Mouse (Mus musculus): Measurements from ENCODE around the gene Zfp758. TPM values are rescaled to one million over a fixed set of nuclear protein-coding genes. Genes with fewer than 3 reads are reported as not detected.

The Zfp758 gene
- polyA plus RNA-seq, 1 experiment from 2014 or later = 4.9 TPM

DNA sequence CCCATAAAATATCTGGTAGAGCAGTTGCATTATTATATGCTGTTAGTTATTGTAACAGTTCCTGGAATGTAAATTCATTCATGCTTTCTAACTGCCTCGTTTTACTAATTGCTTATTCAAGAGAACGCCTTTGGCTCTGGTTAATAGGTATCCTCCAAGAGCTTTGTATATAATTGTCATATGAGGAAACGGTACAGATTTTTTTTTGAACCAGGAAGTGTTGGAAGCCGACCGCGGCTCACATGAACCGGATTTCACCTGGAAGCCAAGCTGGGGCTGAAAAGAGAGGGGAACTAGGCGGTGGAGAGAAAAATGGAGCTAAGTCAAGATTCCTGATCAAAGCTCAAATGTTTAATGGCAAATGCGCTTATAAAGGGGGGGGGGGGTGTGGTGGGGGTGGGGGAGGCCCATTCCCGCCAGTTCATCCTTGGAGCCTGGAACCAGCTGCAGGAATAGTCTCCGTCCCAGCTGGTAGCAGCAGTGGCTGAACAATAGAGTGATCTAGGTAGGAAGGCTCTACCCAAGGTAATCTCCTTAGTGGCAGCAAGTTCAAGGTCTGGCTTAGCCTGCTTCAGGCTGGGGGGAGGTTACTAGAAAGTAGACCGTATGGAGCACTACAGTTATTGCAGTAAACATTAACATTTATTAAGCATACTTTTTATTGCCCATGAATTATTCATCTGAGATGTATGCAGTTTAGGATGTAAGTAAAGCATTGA, 63.5 kb downstream of the Zfp758 start:
- in situ Hi-C loops (cut with MboI; ENCODE audit: low pct_unique_long_range_greater_than_20kb) = loop anchor here (25.0 kb wide), 1 partner anchor 337 kb away; no protein-coding TSS in a partner anchor
- ChIA-PET POLR2A (interaction anchor here (1.0 kb wide), 1 partner anchor 75 kb away, joined by 4 read pairs; no protein-coding TSS in a partner anchor), CTCF (no interaction called here)
- no peak for TF ChIP-seq CTCF (IDR thresholded peaks at IDR 0.05)
- ATAC-seq = peak; percentile 38
- no peak for DNase-seq (ENCODE audit: low read depth, low spot score)
- H3K27me3 ChIP-seq = peaks cover 23% of the 10 kb centered on the region

Other genes starting within 250 kb of the Zfp758 start
- 0.55 TPM for gene Zfp947, start 195.3 kb upstream of the Zfp758 start, polyA plus RNA-seq (2021)
- 5.7 TPM for gene Zfp994, start 135.8 kb upstream of the Zfp758 start, polyA plus RNA-seq (2021)
- gene CT030661.1, start 46.6 kb upstream of the Zfp758 start, polyA plus RNA-seq (2021) = 11.7 TPM
- gene Zfp944, start 53 bp upstream of the Zfp758 start, polyA plus RNA-seq (2021) = 11.0 TPM
- 13.5 TPM for gene Zfp946, start 62.8 kb downstream of the Zfp758 start, polyA plus RNA-seq (2021)
- not detected for gene Vmn2r111, start 212.0 kb downstream of the Zfp758 start, polyA plus RNA-seq (2021)
- gene Vmn2r112, start 239.5 kb downstream of the Zfp758 start, polyA plus RNA-seq (2021) = not detected